Comparison of ENCODE assay signal across 18 mouse cellular contexts in genomic region chr15:83842915-83843789, GRCm38 (mm10).
DNase-seq lines count a peak whose midpoint lies in the region; ATAC-seq and TF ChIP-seq lines count a peak whose summit lies in the region.
"Had no signal": no experiment of that assay in that cellular context is flagged by ENCODE, and none has a peak within 500 bp of the region (broad histone marks: within the 10 kb centered on the region; RNA-seq: fewer than 3 reads in every experiment).

No protein-coding gene starts in this region.

- no peak overlapping the region for H3K4me3 ChIP-seq in midbrain, embryonic 10.5 days
- no peak overlapping the region for H3K4me3 ChIP-seq in midbrain, embryonic 11.5 days (ENCODE audit: low read depth, low read length)
- no peak overlapping the region for H3K4me3 ChIP-seq in embryonic facial prominence, embryonic 14.5 days (ENCODE audit: low read depth, low read length)
- 0 out of 2 replicates have a peak overlapping the region, but pooled peaks have one; percentile 18 for H3K4me3 ChIP-seq in forebrain, embryonic 16.5 days (replicated peaks; ENCODE audit: low read length)
- H3K4me3 ChIP-seq in olfactory bulb, adult 2 months (ENCODE audit: insufficient read depth, low read depth, low read length) = no peak overlapping the region
- H3K4me3 ChIP-seq: heart, embryonic 10.5 days; lung, embryonic 15.5 days had no signal

- no peak overlapping the region for H3K4me2 ChIP-seq in midbrain, embryonic 11.5 days
- 0 out of 2 replicates have a peak overlapping the region, but pooled peaks have one; percentile 10 for H3K4me2 ChIP-seq in embryonic facial prominence, embryonic 14.5 days (ENCODE audit: low read depth, low read length)
- peak overlapping the region; percentile 41 for H3K4me2 ChIP-seq in forebrain, embryonic 16.5 days (ENCODE audit: low read length)
- H3K4me2 ChIP-seq: liver, embryonic 11.5 days; lung, embryonic 15.5 days had no signal

- no peak for ATAC-seq in midbrain, embryonic 11.5 days (ENCODE audit: low FRiP score)
- ATAC-seq in embryonic facial prominence, embryonic 14.5 days (ENCODE audit: low read depth) = no peak
- peak; percentile 21; the same call in 1 of the 2 replicates for ATAC-seq in forebrain, embryonic 16.5 days
- no peak for ATAC-seq in granulocyte monocyte progenitor cell, adult 5-6 weeks (replicated peaks; ENCODE audit: poor library complexity, severe bottlenecking)
- ATAC-seq: CD4-positive, CD25-positive, alpha-beta regulatory T cell, adult 4 months; intestine, embryonic 16.5 days had no signal

- DNase-seq in midbrain, embryonic 10.5 days (ENCODE audit: low spot score) = no peak
- no peak for DNase-seq in midbrain, embryonic 11.5 days (ENCODE audit: low spot score, missing footprints)
- peak; percentile 45 for DNase-seq in embryonic facial prominence, embryonic 14.5 days (ENCODE audit: low spot score)
- DNase-seq in ovary, adult 18-20 months (ENCODE audit: low spot score) = no peak
- DNase-seq in urinary bladder, postnatal 4 days (ENCODE audit: low spot score in 2 of 2) = no peak
- DNase-seq: adrenal gland, postnatal 10 days; cerebellum, adult 9-11 months; gastrocnemius, postnatal 10 days; thymus, postnatal 25 days had no signal

- WGBS in midbrain, embryonic 10.5 days = 33% methylated on average over 22 of the region's 22 CpGs
- WGBS in midbrain, embryonic 11.5 days = 35% methylated on average over 22 of the region's 22 CpGs
- 21% methylated on average over 22 of the region's 22 CpGs for WGBS in embryonic facial prominence, embryonic 14.5 days
- WGBS in forebrain, embryonic 16.5 days = 14% methylated on average over 22 of the region's 22 CpGs
- 49% methylated on average over 22 of the region's 22 CpGs for WGBS in olfactory bulb, adult 2 months

- H3K4me1 ChIP-seq in midbrain, embryonic 10.5 days = peaks cover 70% of the 10 kb centered on the region
- H3K4me1 ChIP-seq in midbrain, embryonic 11.5 days (ENCODE audit: control insufficient read depth, insufficient read depth, low read length) = peaks cover 20% of the 10 kb centered on the region
- peaks cover 10% of the 10 kb centered on the region for H3K4me1 ChIP-seq in embryonic facial prominence, embryonic 14.5 days (ENCODE audit: control insufficient read depth, insufficient read depth, low read length)
- peaks cover 85% of the 10 kb centered on the region for H3K4me1 ChIP-seq in forebrain, embryonic 16.5 days (replicated peaks; ENCODE audit: control insufficient read depth, insufficient read depth, low read length)
- H3K4me1 ChIP-seq in olfactory bulb, adult 2 months (ENCODE audit: control insufficient read depth, insufficient read depth, low read length) = peaks cover 37% of the 10 kb centered on the region
- H3K4me1 ChIP-seq: lung, embryonic 15.5 days had no signal

- no peak overlapping the region for H3K9ac ChIP-seq in midbrain, embryonic 11.5 days (ENCODE audit: low read length)
- no peak overlapping the region for H3K9ac ChIP-seq in embryonic facial prominence, embryonic 14.5 days (ENCODE audit: low read depth, low read length)
- H3K9ac ChIP-seq in forebrain, embryonic 16.5 days (replicated peaks; ENCODE audit: low read depth, low read length) = peak overlapping the region; percentile 51
- H3K9ac ChIP-seq: lung, embryonic 15.5 days had no signal

- H3K27me3 ChIP-seq in midbrain, embryonic 10.5 days (ENCODE audit: low read depth, poor library complexity, severe bottlenecking) = peaks cover 22% of the 10 kb centered on the region
- no peaks in the 10 kb centered on the region; the same call in 1 of the 2 replicates for H3K27me3 ChIP-seq in midbrain, embryonic 11.5 days (ENCODE audit: control insufficient read depth, insufficient read depth, low read length)
- peaks cover 4% of the 10 kb centered on the region; the same call in 1 of the 2 replicates for H3K27me3 ChIP-seq in embryonic facial prominence, embryonic 14.5 days (replicated peaks; ENCODE audit: control insufficient read depth, insufficient read depth, low read length)
- H3K27me3 ChIP-seq in forebrain, embryonic 16.5 days (replicated peaks; ENCODE audit: control insufficient read depth, insufficient read depth, low read length) = no peaks in the 10 kb centered on the region
- H3K27me3 ChIP-seq: lung, embryonic 15.5 days had no signal

- 0 out of 2 replicates have a peak, but pooled peaks have one; percentile 13 for TF ChIP-seq POLR2A in olfactory bulb, adult 2 months (IDR thresholded peaks at IDR 0.05; ENCODE audit: insufficient read depth, low read depth, low read length)

- TF ChIP-seq CTCF in olfactory bulb, adult 2 months (IDR thresholded peaks at IDR 0.05; ENCODE audit: insufficient read depth, low read depth, low read length) = no peak

- H3K9me3 ChIP-seq in midbrain, embryonic 10.5 days (replicated peaks) = no peaks in the 10 kb centered on the region
- no peaks in the 10 kb centered on the region for H3K9me3 ChIP-seq in midbrain, embryonic 11.5 days (ENCODE audit: control insufficient read depth, low read length)
- no peaks in the 10 kb centered on the region for H3K9me3 ChIP-seq in embryonic facial prominence, embryonic 14.5 days (ENCODE audit: control insufficient read depth, low read length)
- no peaks in the 10 kb centered on the region for H3K9me3 ChIP-seq in forebrain, embryonic 16.5 days (ENCODE audit: control insufficient read depth, low read length)
- H3K9me3 ChIP-seq: heart, embryonic 10.5 days; lung, embryonic 15.5 days had no signal

- H3K27ac ChIP-seq in midbrain, embryonic 10.5 days (replicated peaks) = peak overlapping the region; percentile 55; the same call in 1 of the 2 replicates
- no peak overlapping the region for H3K27ac ChIP-seq in midbrain, embryonic 11.5 days (ENCODE audit: low read depth, low read length)
- H3K27ac ChIP-seq in embryonic facial prominence, embryonic 14.5 days (replicated peaks; ENCODE audit: low read depth, low read length) = no peak overlapping the region
- H3K27ac ChIP-seq in forebrain, embryonic 16.5 days (ENCODE audit: low read length) = peak overlapping the region; percentile 96
- no peak overlapping the region for H3K27ac ChIP-seq in olfactory bulb, adult 2 months (ENCODE audit: insufficient read depth, low read depth, low read length)
- H3K27ac ChIP-seq: heart, embryonic 10.5 days; kidney, postnatal 0 days; lung, embryonic 15.5 days had no signal

- no peaks in the 10 kb centered on the region for H3K36me3 ChIP-seq in midbrain, embryonic 10.5 days
- no peaks in the 10 kb centered on the region for H3K36me3 ChIP-seq in midbrain, embryonic 11.5 days (ENCODE audit: control insufficient read depth, insufficient read depth, low read length)
- H3K36me3 ChIP-seq in embryonic facial prominence, embryonic 14.5 days (ENCODE audit: control insufficient read depth, insufficient read depth, low read length) = no peaks in the 10 kb centered on the region
- H3K36me3 ChIP-seq in forebrain, embryonic 16.5 days (ENCODE audit: control insufficient read depth, insufficient read depth) = peaks cover 2% of the 10 kb centered on the region; the same call in 1 of the 2 replicates
- H3K36me3 ChIP-seq: heart, embryonic 10.5 days; lung, embryonic 15.5 days had no signal

Comparison
In these comparisons a context has a peak if more than half of its experiments do, and no peak if none do; other contexts are left out.
1. H3K27ac ChIP-seq: peak in midbrain, embryonic 10.5 days (single experiment) and forebrain, embryonic 16.5 days (single experiment); none in midbrain, embryonic 11.5 days (single experiment), embryonic facial prominence, embryonic 14.5 days (single experiment) and olfactory bulb, adult 2 months (single experiment).